Mouse (Mus musculus): ENCODE measurements around the gene Ap1b1.

DNA sequence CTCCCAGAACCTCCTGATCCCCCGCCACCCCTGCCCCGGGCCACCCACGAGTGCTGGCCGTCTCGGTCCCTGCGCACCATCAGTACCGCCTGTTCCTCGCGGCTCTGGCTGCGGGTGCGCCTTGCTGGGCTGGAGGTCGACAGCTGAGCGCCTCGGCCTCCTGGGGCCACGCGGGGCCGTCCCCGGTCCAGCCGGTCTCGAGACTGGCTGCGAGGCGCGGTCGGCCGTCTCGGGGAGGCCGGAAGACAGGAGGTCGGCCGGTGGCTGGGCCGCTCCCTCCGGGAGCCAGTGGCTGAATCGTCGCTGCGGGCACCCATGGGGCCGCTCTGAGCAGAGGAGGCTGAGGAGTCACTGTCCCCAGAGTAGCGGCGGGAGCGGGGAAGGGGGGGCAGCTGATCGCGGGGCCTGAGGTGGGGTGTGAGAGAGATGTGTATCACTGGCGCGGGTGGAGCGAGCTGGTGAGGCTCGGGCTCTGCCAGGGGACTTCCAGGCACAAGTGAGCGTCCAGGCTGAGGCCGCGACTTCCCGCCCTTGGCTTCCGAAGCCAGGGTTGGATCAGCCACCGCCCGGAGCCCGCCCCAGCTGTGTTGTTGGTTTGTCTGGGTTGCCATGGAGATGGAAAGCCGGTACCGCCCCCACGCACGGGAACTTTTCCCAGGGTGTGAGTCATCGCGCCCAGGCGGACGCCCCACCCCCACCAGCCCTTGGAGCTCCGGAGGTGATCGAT, 75.0 kb downstream of the Ap1b1 start:
- TF ChIP-seq POLR2A (IDR thresholded peaks at IDR 0.05; ENCODE audit: extremely low read depth, insufficient read depth, low read length) = no peak
- TF ChIP-seq CTCF (IDR thresholded peaks at IDR 0.05; ENCODE audit: extremely low read depth, insufficient read depth, low read length) = no peak
